Mouse (Mus musculus) kidney, postnatal 36 days (tissue): ENCODE measurements around the gene Slc39a9.

Experiments used
- DNase-seq, 2 experiments: peaks; one replicate each; pipeline ENCODE4 v3.0.0; 2021 to 2022; ENCODE audit warnings: mixed read lengths in 2 of 2

Slc39a9 gene

GRCm38 (mm10) chr12:80653951-80654658 lies 10.4 kb downstream of the Slc39a9 start:
- DNase-seq = peak; percentile 42 to 53

GRCm38 (mm10) chr12:80654659-80655025 lies 11.0 kb downstream of the Slc39a9 start:
- no peak for DNase-seq

GRCm38 (mm10) chr12:80658661-80659060 lies 15.0 kb downstream of the Slc39a9 start:
- no peak for DNase-seq

- DNase-seq = no peak
These were observed 18.6 kb downstream of the Slc39a9 start for GRCm38 (mm10) chr12:80662322-80662721.

GRCm38 (mm10) chr12:80663935-80664334 lies 20.3 kb downstream of the Slc39a9 start:
- DNase-seq = no peak

- DNase-seq = no peak
These were observed 24.7 kb downstream of the Slc39a9 start for GRCm38 (mm10) chr12:80668391-80668790.

- peak; percentile 57 to 76 for DNase-seq
These were observed 29.5 kb downstream of the Slc39a9 start for GRCm38 (mm10) chr12:80673170-80673569.

- DNase-seq = peak; percentile 21 to 61
These were observed 37.7 kb downstream of the Slc39a9 start for GRCm38 (mm10) chr12:80681340-80681739.

- no peak for DNase-seq
These were observed 39.9 kb downstream of the Slc39a9 start for GRCm38 (mm10) chr12:80683554-80683953.

- DNase-seq = no peak
These were observed 40.6 kb downstream of the Slc39a9 start for GRCm38 (mm10) chr12:80684316-80684715.

- DNase-seq = peak; percentile 41 to 50
These were observed 44.1 kb downstream of the Slc39a9 start for GRCm38 (mm10) chr12:80687788-80688211.

- no peak for DNase-seq
These were observed 46.0 kb downstream of the Slc39a9 start for GRCm38 (mm10) chr12:80689696-80690095.

- DNase-seq = peak; percentile 17 to 25
These were observed 48.0 kb downstream of the Slc39a9 start for GRCm38 (mm10) chr12:80691671-80692091.

GRCm38 (mm10) chr12:80692269-80692972 lies 48.7 kb downstream of the Slc39a9 start, which contains the start of gene Plekhd1:
Gene Plekhd1, plus strand, starts transcription at chr12:80692591.
- peak; percentile 78 for DNase-seq

GRCm38 (mm10) chr12:80693700-80694099 lies 50.0 kb downstream of the Slc39a9 start:
- DNase-seq = no peak

GRCm38 (mm10) chr12:80695004-80695403 lies 51.3 kb downstream of the Slc39a9 start:
- DNase-seq = peak; percentile 26 to 32

- no peak for DNase-seq
These were observed 55.0 kb downstream of the Slc39a9 start for GRCm38 (mm10) chr12:80698526-80699143.

GRCm38 (mm10) chr12:80699144-80699531 lies 55.5 kb downstream of the Slc39a9 start:
- no peak for DNase-seq

- no peak for DNase-seq
These were observed 57.6 kb downstream of the Slc39a9 start for GRCm38 (mm10) chr12:80701332-80701731.

GRCm38 (mm10) chr12:80706208-80706914 lies 62.7 kb downstream of the Slc39a9 start:
- no peak for DNase-seq

- DNase-seq = peak in 1 of 2 experiments; percentile 9
These were observed 63.4 kb downstream of the Slc39a9 start for GRCm38 (mm10) chr12:80706915-80707604.

- no peak for DNase-seq
These were observed 72.2 kb downstream of the Slc39a9 start for GRCm38 (mm10) chr12:80715915-80716314.
